Mouse (Mus musculus): ENCODE measurements around the gene Zc3h10. TPM values are rescaled to one million over a fixed set of nuclear protein-coding genes. Genes with fewer than 3 reads are reported as not detected.

The Zc3h10 gene
- polyA plus RNA-seq (2015; fragmentation: Nextera tagmentation; extraction: Ambion mirVana) = 13.2 and 15.4 TPM in 2 replicates

GRCm38 (mm10) chr10:128547361-128548032 lies at the start of gene Zc3h10:
Gene Zc3h10, minus strand, starts transcription at chr10:128547774.
- peaks cover 30% of the 10 kb centered on the region for H3K36me3 ChIP-seq
- under 1% methylated on average over 44 of the region's 50 CpGs for WGBS
- H3K9ac ChIP-seq = peak within 1 kb of the TSS; percentile 77
- peak; percentile 89 for ATAC-seq (ENCODE audit: insufficient number of reproducible peaks, low FRiP score, low TSS enrichment, low read depth)
- H3K4me3 ChIP-seq = peak within 1 kb of the TSS; percentile 76
- H3K9me3 ChIP-seq = no peaks in the 10 kb centered on the region
- H3K27ac ChIP-seq = peak within 1 kb of the TSS; percentile 97
- H3K4me2 ChIP-seq = peak within 1 kb of the TSS; percentile 77
- H3K4me1 ChIP-seq = peaks cover 18% of the 10 kb centered on the region
- no peaks in the 10 kb centered on the region for H3K27me3 ChIP-seq

- no peaks in the 10 kb centered on the region for H3K36me3 ChIP-seq
- ATAC-seq (ENCODE audit: insufficient number of reproducible peaks, low FRiP score, low TSS enrichment, low read depth) = no peak
- H3K9me3 ChIP-seq = no peaks in the 10 kb centered on the region
- peaks cover 19% of the 10 kb centered on the region for H3K4me1 ChIP-seq
- H3K9ac ChIP-seq = no peak overlapping the region
- H3K4me3 ChIP-seq = no peak overlapping the region
- H3K4me2 ChIP-seq = no peak overlapping the region
- H3K27ac ChIP-seq = no peak overlapping the region
- H3K27me3 ChIP-seq = peaks cover 21% of the 10 kb centered on the region
- WGBS = 80% methylated on average over 5 of the region's 5 CpGs
Observed at GRCm38 (mm10) chr10:128592797-128593196, 45.2 kb upstream of the Zc3h10 start.

- Histone ChIP-seq H3K36me3 (no peaks in the 10 kb centered on the region), H3K27ac (no peak overlapping the region), H3K4me2 (no peak overlapping the region), H3K4me1 (peaks cover 30% of the 10 kb centered on the region), H3K9me3 (no peaks in the 10 kb centered on the region), H3K27me3 (peaks cover 33% of the 10 kb centered on the region), H3K4me3 (no peak overlapping the region), H3K9ac (no peak overlapping the region)
- 84% methylated on average over 6 of the region's 6 CpGs for WGBS
- no peak for ATAC-seq (ENCODE audit: insufficient number of reproducible peaks, low FRiP score, low TSS enrichment, low read depth)
Observed at GRCm38 (mm10) chr10:128591436-128591835, 43.9 kb upstream of the Zc3h10 start.

GRCm38 (mm10) chr10:128590193-128590690 lies 42.7 kb upstream of the Zc3h10 start:
- peak; percentile 25; the same call in 1 of the 2 replicates for ATAC-seq (ENCODE audit: insufficient number of reproducible peaks, low FRiP score, low TSS enrichment, low read depth)
- Histone ChIP-seq H3K4me2 (peak overlapping the region; percentile 98), H3K4me1 (peaks cover 32% of the 10 kb centered on the region), H3K4me3 (peak overlapping the region; percentile 64), H3K9ac (0 out of 2 replicates have a peak overlapping the region, but pooled peaks have one; percentile 35), H3K36me3 (no peaks in the 10 kb centered on the region), H3K9me3 (no peaks in the 10 kb centered on the region), H3K27ac (peak overlapping the region; percentile 91), H3K27me3 (peaks cover 40% of the 10 kb centered on the region)
- WGBS = 0% methylated on average over 41 of the region's 43 CpGs

GRCm38 (mm10) chr10:128589464-128590192 lies 42.1 kb upstream of the Zc3h10 start, which contains the start of gene Erbb3:
Gene Erbb3, minus strand, starts transcription at chr10:128589652.
- Histone ChIP-seq H3K9ac (peak within 1 kb of the TSS; percentile 35), H3K4me3 (peak within 1 kb of the TSS; percentile 64), H3K4me1 (peaks cover 32% of the 10 kb centered on the region), H3K27me3 (peaks cover 44% of the 10 kb centered on the region), H3K9me3 (no peaks in the 10 kb centered on the region), H3K4me2 (peak within 1 kb of the TSS; percentile 98), H3K36me3 (no peaks in the 10 kb centered on the region), H3K27ac (peak within 1 kb of the TSS; percentile 91)
- WGBS = under 1% methylated on average over 41 of the region's 43 CpGs
- peak; percentile 62; the same call in 1 of the 2 replicates for ATAC-seq (ENCODE audit: insufficient number of reproducible peaks, low FRiP score, low TSS enrichment, low read depth)

- ATAC-seq (ENCODE audit: insufficient number of reproducible peaks, low FRiP score, low TSS enrichment, low read depth) = no peak
- Histone ChIP-seq H3K27me3 (peaks cover 50% of the 10 kb centered on the region), H3K4me3 (peak overlapping the region; percentile 64), H3K9ac (peak overlapping the region; percentile 35), H3K9me3 (no peaks in the 10 kb centered on the region), H3K4me1 (peaks cover 36% of the 10 kb centered on the region), H3K4me2 (peak overlapping the region; percentile 98), H3K27ac (peak overlapping the region; percentile 91), H3K36me3 (no peaks in the 10 kb centered on the region)
- WGBS = 2% methylated on average over 23 of the region's 23 CpGs
Observed at GRCm38 (mm10) chr10:128588775-128589463, 41.3 kb upstream of the Zc3h10 start.

- Histone ChIP-seq H3K9me3 (no peaks in the 10 kb centered on the region), H3K36me3 (no peaks in the 10 kb centered on the region), H3K4me2 (peak overlapping the region; percentile 98), H3K9ac (no peak overlapping the region), H3K4me1 (peaks cover 41% of the 10 kb centered on the region), H3K27ac (peak overlapping the region; percentile 91), H3K27me3 (peaks cover 51% of the 10 kb centered on the region), H3K4me3 (peak overlapping the region; percentile 64)
- ATAC-seq (ENCODE audit: insufficient number of reproducible peaks, low FRiP score, low TSS enrichment, low read depth) = no peak; the same call in 1 of the 2 replicates
- 18% methylated on average over 1 of the region's 1 CpGs for WGBS
Observed at GRCm38 (mm10) chr10:128588136-128588535, 40.6 kb upstream of the Zc3h10 start.

GRCm38 (mm10) chr10:128587697-128588096 lies 40.1 kb upstream of the Zc3h10 start:
- 46% methylated on average over 8 of the region's 8 CpGs for WGBS
- ATAC-seq (ENCODE audit: insufficient number of reproducible peaks, low FRiP score, low TSS enrichment, low read depth) = no peak
- Histone ChIP-seq H3K36me3 (no peaks in the 10 kb centered on the region), H3K9me3 (no peaks in the 10 kb centered on the region), H3K4me2 (peak overlapping the region; percentile 98), H3K4me3 (peak overlapping the region; percentile 64), H3K27ac (peak overlapping the region; percentile 91; the same call in 1 of the 2 replicates), H3K27me3 (peaks cover 51% of the 10 kb centered on the region), H3K9ac (no peak overlapping the region), H3K4me1 (peaks cover 41% of the 10 kb centered on the region)

GRCm38 (mm10) chr10:128587120-128587519 lies 39.5 kb upstream of the Zc3h10 start:
- no peak for ATAC-seq (ENCODE audit: insufficient number of reproducible peaks, low FRiP score, low TSS enrichment, low read depth)
- Histone ChIP-seq H3K9ac (no peak overlapping the region), H3K27ac (peak overlapping the region; percentile 91; the same call in 1 of the 2 replicates), H3K9me3 (no peaks in the 10 kb centered on the region), H3K4me3 (peak overlapping the region; percentile 64), H3K27me3 (peaks cover 51% of the 10 kb centered on the region), H3K4me2 (peak overlapping the region; percentile 98), H3K4me1 (peaks cover 41% of the 10 kb centered on the region), H3K36me3 (no peaks in the 10 kb centered on the region)
- WGBS = 33% methylated on average over 4 of the region's 4 CpGs

GRCm38 (mm10) chr10:128586546-128586945 lies 39.0 kb upstream of the Zc3h10 start:
- 21% methylated on average over 1 of the region's 1 CpGs for WGBS
- Histone ChIP-seq H3K4me1 (peaks cover 41% of the 10 kb centered on the region), H3K27me3 (peaks cover 51% of the 10 kb centered on the region), H3K4me3 (peak overlapping the region; percentile 10; the same call in 1 of the 2 replicates), H3K9me3 (no peaks in the 10 kb centered on the region), H3K27ac (0 out of 2 replicates have a peak overlapping the region, but pooled peaks have one; percentile 3), H3K36me3 (no peaks in the 10 kb centered on the region), H3K4me2 (no peak overlapping the region), H3K9ac (no peak overlapping the region)
- no peak for ATAC-seq (ENCODE audit: insufficient number of reproducible peaks, low FRiP score, low TSS enrichment, low read depth)

- Histone ChIP-seq H3K4me3 (no peak overlapping the region), H3K9ac (no peak overlapping the region), H3K36me3 (no peaks in the 10 kb centered on the region), H3K4me2 (no peak overlapping the region), H3K27me3 (peaks cover 46% of the 10 kb centered on the region), H3K9me3 (no peaks in the 10 kb centered on the region), H3K4me1 (peaks cover 37% of the 10 kb centered on the region), H3K27ac (no peak overlapping the region)
- 8% methylated on average over 4 of the region's 4 CpGs for WGBS
- ATAC-seq (ENCODE audit: insufficient number of reproducible peaks, low FRiP score, low TSS enrichment, low read depth) = no peak
Observed at GRCm38 (mm10) chr10:128584386-128584785, 36.8 kb upstream of the Zc3h10 start.
